Mouse (Mus musculus) liver, postnatal 0 days (tissue): Measurements from ENCODE around the gene Vps25.

Source experiments
- CTCF ChIP-seq: sonication (generic); IDR thresholded peaks from 2 replicates; pipeline ENCODE4 v1.5.1; 2016; ENCODE audit warnings: antibody characterized with exemption, low read depth
- EP300 ChIP-seq: IDR thresholded peaks from 2 replicates; pipeline ENCODE4 v1.6.1; 2016; ENCODE audit warnings: antibody characterized with exemption, low read depth, mild to moderate bottlenecking

- TF ChIP-seq CTCF (no peak), EP300 (no peak)
Measured at GRCm38 (mm10) chr11:101251031-101251430, 2.5 kb upstream of the Vps25 start.
